Mouse (Mus musculus): ENCODE results near the gene Bbs10.

Gene Bbs10

DNA sequence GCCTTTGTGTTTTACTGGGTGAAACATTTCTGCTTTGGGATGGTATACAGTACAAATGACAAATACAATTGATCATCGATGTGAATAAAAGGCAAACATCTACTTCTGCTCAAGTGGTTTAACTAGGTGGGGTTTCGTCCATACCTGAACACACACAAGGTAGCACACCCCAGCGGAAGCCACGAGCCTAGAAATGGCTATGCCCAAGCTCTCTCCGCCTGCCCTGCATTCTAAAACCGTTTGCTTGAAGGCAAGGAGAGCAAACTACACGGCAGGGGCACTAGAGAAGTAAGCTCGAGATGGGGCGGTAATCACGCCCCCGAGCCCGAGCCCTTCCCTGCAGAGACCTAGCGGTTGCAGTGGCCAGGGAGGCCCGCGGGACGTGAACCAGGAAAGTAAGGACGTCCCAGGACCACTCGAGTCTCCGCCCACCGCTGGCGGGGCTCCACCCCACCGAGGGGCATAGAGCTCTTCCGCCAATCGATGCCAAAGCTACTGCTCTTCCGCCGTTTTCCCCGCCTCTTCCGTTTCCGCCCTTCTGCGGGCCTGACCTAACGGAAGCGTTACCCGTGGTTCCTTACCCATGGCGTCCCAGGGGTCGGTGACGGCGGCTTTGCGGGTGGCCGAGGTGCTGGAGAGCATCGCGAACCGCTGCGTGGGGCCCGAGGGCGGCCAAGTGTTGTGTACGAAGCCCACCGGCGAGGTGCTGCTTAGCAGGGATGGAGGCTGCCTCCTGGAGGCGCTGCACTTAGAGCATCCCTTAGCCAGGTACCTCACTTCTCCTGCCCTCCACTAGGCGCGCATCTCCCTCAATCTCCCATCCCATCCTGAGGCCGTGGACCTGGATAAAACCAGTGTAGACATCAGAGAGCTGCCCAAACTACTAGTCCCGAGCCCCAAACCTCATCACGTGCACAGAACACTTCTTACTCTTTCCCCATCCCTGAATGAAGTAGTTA is at the start of gene Bbs10:
Bbs10 (plus strand) TSS at position 540 of the 959 bp plus-strand sequence.
- DNase-seq, result peak; percentile 94

DNA sequence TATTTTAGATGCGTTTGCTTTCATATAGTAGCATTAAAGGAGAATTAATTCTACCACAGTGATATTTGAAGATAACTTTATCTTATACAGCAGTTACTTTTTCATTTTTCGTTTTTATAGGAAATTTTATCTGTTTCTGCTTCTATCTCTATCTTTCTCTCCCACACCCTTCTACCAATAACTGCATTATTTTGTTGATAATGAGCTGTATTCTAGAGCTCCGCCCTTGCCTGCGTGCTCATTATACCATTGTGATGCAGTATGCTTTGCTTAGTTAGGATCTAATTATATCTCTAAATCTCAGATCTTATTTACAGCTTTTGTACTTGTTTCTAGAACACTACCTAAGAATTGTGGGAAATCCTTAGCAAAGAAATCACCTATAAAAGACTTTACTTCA is 48.3 kb upstream of the Bbs10 start:
- no peak for DNase-seq

DNA sequence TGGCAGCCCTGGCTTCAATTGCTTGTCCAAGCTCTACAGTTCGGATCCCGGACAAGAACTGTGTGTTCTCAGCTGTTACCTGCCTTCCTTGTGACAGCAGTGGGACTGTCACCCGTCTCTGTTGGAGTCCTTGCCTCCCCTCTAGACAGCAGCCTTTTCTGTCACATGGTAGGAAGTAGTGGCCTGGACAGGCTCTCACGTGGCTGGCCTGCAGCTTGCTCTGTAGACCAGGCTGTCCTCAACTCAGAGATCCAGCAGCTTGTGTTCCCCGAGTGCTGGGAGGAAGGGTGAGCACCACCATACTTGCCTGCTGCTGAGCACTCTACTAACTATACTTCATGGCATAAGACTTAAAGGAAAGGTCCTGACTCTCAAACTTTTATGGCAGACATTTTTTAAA is 46.8 kb upstream of the Bbs10 start:
- DNase-seq, result no peak

DNA sequence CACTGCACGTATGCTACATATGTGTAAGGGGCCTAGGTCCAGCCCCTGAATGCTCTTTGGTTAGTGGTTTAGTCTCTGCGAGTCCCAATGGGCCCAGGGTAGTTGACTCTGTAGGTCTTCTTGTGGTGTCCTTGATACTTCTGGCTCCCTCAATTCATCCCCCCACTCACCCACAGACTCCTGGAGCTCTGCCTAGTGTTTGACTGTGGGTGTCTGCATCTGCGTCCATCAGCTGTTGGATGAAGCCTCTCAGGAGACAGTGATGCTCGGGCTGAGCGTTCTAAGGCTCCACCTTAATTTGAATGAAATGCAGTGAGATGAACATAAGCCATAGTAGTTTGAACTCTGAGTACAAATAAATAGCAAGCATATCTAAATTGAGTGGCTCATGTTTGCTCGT is 43.3 kb upstream of the Bbs10 start:
- no peak for DNase-seq

DNA sequence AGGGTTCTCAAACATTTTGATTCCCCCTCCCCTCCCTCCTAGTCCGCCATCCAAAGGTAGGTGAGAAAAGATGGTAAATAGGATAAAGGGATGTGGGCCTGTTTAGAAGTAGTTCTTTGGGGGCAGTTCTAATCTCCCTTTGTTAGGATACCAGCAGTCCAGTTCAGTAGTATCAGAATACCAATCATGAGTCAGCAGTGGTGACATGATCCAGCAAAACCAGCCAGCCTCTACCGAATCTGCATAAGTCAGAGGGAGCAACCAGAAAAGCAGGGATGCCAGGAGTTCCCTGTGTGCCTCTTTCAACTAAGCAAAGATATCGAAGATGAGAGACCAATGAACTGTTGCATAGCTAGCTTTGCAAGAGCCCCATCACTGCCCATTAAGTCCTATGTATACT is 42.3 kb upstream of the Bbs10 start:
- DNase-seq, result no peak

DNA sequence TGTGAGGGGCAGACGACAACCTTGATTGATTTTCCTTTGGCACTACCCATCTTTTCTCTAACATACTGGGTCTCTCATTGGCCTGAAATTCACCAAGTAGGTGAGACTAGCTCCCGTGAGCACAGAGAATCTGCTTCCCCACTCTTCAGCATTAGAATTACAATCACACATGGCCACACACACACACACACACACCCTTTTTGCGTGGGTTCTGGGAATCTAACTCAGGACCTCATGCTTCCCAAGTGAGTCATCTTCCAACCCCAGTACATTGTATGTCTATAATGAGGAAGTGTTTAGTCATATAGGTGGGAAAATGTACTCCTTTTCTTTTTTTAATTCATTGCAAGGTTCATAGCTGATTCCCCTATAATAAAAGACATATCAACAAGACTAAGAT is 41.1 kb upstream of the Bbs10 start:
- DNase-seq, result peak; percentile 32

DNA sequence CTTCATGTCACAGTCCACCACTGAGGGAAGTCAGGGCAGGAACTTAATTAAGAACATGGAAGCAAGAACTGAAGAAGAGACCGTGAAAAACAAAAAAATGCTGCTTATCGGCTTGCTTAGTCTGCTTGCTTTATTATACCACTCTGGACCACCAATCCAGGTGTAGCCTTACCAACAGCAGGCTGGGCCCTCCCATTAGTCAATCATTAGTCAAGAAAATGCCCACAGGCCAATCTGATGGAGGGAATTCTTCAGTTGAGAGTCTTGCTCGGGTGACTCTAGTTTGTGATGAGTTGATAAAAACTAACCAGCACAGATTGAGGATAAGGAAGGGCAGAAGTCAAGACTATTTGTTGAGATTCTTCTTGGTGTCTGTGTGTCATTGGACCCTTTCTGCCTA is 40.2 kb upstream of the Bbs10 start:
- no peak for DNase-seq

DNA sequence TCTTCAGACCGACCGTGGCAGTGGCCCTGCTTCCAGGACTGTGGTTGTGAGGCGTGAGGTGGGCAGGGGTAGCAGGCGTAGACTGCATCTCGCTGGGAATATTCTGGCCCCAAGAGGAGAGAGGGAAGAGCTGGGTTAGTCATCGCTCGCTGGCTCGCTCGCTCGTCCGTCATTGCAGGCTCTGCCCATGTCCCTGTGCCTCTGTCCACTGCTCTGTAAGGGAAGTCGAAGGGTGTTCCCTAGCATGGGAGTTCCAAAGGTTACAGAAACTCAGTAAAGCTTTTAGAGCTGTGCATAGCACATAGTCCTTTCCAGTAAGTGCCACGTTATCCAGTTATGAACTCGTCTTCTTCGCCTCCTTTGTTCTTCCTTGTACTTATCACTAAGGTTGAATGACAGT is 26.8 kb upstream of the Bbs10 start:
- DNase-seq, result no peak

DNA sequence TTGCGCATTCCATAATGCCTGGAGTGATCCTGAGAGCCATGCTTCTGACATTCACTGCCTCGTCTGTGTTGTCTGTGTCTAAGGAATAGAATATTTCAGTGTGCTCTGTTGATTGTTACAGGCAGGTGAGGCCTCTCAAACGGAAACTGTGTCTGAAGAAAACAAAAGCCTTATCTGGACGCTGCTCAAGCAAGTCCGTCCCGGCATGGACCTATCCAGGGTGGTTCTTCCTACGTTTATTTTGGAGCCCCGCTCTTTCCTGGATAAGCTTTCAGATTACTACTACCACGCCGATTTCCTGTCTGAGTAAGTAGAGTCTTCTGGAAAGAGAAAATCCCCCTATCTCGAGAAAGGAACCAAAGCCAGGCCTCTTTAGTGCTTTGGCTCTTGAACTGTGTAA is 25.6 kb upstream of the Bbs10 start:
- no peak for DNase-seq

DNA sequence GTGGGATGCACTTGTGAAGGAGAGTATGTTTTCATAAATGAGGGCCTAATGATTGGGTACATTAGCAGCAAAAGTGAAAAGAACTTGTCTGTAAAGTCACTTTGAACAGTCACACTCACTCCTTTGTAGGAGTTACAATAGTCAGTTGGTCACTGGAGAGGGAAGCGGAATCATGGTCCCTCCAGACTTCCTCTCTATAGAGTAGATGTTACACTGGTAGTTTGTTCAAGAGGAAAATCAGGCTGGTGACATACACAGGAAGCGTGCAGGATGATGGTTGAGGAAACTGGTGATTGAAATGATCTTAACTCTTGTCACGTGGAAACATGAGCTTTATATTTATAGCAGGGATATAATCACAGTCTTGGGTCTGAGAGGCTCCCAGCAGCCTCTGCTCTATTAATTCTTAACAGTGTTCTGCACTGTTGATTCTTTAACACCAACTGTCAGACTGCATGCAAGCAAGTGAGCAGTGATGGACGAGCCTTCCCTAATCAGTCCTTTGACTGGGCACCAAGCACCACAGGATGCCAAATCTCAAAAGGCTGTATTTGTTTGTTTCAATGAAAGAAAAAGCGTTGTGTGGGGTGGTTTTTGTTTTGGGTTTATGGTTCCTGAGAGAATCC is 24.9 kb upstream of the Bbs10 start:
- DNase-seq, result no peak

DNA sequence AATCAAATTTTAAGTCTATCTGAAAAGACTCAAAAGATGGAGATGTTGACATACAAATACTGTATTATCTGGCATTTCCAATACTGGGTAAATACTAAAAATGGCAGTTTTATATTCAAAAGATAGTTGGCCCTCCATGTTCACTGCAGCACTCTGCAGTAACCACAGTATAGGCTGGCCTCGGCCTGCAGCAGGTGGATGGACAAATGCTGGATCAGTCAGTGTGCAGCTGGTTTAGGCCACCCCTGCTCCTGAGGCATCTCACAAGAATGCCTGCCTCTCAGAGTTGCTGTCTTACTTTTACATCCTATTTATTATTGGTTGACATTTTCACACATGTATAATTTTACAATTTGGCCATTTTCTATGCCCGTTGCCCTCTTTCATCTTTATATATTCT is 22.7 kb upstream of the Bbs10 start:
- DNase-seq, result no peak

DNA sequence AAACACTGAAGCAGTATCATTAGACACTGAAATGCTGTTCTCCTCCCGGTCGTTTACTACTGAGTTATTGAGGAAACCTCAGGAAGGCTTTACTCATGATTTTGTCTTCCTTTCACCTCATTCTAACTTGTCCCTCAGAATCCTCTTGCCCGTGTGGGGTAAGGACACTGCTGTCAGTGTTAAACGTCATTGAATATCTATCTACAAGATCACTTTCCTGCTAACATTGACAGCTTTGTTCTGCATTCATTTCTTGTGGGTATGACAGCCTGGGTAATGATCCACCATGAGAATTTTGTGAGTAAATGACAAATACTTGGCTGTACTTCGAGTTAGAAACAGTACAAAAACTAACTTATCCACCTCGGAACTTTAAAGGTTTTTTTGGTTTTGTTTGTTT is 848 bp upstream of the Bbs10 start:
- DNase-seq, result no peak

DNA sequence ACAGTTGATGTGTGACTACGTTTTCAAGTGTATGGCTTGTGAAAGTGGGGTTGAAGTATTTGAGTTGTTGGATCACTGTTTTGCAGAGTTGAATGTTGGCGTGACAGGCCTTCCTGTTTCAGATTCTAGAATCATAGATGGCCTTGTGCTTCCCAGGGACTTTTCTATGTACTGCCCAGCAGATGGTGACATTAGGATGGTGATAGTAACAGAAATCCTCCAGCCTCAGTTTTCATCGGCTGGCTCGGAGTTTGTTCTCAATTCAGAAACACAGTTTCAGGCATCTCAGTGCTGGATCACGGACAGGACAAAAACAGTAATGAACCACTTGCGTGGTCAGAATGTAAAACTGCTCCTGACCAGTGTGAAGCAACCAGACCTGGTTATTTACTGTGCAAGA is 1.1 kb downstream of the Bbs10 start:
- DNase-seq, result no peak

DNA sequence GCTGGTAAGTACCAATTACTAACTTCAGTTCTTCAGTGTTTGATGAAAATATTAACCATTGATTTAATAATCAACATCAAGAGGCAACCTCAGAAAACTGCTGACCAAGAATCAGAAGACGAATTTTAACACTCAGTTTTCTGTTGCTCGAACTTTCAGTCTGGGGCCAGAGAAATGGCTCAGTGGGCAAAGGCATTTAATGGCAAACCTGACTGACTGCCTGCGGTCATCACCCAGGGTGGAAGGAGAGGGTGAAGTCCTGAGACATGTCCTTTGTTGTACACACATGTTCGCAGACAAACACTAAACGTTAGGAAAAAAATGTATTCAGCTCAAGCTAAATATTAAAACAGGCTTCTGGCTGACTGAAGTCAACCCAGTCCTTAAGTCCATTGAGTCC is 2.6 kb downstream of the Bbs10 start:
- no peak for DNase-seq

DNA sequence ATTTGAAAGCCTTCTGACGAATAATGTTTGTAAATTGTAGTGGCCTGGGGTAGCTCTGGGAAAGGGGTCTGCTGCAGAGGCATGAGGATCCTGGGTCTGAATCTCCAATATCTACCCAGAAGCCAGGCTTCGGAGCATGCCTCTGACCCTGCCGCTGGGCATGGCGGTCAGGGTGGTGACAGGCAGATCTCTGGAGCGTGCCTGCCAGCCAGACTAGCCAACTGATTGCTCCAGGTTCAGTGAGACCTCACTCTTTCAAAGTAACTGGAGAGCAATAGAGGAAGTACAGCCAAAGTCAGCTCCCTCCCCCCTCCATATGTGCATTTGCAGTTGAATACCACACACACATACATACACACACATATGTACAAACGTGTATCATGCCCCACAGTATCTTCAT is 4.0 kb downstream of the Bbs10 start:
- DNase-seq, result no peak

DNA sequence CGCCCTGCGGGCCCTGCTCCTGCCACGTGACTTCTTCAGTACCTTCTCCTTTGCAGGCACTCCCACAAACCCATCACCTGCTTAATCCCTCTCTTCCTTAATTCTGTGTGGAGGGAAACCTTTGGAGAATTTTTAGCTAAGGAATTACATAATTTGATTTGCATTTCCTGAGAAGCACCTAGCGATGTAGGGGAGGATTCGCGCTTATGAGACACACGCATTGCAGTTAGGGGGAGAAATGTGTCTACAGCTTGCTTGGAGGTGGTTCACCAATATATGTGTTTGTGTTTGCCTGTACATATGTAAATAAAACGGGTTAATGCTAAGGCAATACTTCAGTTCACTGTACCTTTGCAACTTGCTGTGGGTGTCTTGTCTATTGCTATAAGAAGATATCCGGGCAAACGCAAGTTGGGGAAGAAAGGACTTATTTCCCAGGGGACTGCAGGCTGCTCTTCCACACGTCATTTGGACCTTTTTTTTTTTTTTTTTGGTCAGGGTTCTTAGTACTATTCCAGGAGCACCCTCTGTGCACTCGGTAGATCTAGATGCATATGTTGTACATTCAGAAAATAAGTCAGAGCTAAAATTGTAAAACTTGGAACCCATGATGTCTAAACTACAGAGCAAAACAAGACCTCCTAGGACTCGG is 10.5 kb downstream of the Bbs10 start:
- peak; percentile 26 for DNase-seq

DNA sequence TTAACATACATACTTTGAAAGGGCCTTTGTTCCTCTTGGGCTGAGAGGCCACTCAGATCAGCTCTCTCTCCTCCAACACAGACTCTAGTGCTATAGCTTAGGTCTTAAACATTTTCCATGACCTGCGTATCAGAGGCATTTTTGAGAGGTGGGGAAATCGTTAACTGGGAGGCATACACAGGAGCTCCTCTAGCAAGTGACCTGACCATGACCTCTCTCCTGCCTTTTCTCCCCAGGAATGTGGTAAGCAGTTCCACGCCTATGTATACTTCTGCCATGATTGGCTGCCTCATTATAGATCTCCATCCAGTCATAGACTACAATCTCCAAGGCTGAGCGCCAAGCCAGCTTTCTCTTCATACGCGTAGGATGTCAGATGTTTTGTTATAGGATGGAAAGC is 14.8 kb downstream of the Bbs10 start:
- no peak for DNase-seq

DNA sequence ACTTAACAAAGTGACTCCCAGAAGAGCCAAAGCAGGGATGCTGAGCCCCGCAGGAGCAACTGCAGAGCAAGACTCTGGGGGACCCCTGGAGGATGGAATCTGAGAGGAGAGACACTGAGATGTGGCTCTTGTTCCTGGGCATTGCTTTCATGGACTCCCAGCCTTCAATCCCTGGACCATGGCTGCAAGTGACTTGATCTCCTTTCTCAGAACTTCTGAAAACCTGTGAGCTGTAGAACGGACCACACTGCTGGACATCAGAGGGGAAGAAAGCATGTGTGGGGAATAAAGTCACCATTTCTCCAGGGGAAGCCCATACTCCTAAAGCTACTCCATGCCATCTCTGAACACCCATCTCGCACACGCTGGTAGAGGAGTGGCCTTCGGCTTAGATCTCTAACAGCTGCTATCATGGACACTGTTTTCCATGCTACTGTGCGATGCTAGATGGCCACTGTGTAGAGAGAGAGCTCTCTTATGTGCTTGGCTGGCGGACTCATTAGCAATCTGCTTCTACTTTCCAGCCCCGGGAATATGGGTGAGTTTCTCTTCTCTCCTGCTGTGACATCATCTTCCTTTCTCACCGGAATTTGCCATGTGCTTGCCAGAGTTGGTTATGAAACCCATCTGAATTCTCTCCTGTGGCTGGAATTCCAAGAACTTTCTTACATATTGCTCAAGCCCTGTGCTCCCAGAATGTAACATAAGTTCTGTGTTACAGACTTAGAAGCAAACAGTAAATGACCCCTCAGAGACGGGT is 16.3 kb downstream of the Bbs10 start:
- DNase-seq, result peak; percentile 48

DNA sequence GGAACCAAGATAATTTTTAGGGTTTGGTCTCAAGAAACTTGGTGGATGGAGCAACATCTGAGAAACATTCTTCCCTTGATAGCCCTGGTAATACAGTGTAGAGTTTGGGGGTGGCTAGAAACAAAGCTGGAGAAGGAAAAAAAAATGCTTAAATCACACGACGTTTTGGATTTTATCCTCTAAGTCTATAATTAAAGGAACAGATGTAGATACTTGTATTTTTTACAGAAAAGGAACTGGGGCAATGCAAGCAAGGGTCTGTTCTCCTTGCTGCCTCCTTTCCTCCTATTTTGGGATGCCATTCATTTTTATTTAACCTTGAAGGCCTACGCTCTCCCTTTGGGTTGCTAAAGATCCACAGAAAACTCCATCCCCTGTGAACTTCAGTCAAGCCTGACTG is 17.5 kb downstream of the Bbs10 start:
- DNase-seq, result no peak

DNA sequence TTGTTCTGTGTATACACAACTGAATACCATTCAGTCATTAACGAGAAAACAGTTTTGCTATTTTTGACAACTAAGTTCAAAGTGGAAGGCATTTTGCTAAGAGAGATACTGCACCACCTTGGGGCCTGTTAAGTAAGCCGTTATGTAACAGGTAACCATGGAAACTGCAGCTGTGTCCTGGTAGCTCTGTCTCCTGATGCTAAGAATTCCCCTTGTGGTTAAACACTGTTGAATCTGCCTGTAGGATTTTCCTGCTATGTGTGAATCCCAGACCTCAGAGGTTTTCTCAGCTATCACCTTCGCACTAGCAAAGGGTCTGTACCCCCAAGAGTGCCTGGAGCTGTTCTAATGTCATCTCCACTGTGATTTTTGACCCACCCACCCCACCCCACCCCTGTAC is 19.5 kb downstream of the Bbs10 start:
- DNase-seq, result peak; percentile 60

DNA sequence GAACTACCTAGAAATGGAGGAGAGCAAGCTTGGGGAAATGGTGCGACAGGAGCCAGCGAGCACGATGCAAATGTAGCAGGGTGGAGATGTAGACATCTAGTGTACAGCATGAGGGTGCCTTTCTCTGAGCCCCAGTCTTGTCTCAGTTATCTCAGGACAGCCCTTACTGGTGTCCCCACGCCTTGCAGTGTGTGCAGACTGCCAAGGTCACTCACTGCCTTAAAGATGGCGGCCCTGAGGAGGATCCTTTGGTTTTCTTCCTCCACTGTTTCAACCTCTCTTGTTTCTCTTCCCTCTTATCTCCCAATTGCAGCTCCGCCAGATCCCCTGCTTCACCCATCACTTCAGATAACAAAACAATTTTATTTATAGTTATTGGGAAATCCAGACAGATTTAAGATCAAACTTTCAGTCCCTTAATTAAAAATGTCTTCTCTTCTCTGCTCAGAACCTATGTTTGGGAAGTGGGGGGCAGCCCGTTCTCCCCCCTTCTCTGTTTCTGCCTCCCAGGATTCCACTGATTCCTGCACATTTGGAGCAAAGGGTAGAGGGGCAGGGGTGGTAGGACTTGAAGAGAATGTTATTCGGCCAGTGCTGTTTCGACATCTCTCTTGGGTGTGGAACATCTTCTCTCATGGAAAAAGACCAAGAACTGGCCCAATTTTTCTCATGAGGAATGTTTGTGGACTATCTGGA is 20.5 kb downstream of the Bbs10 start:
- DNase-seq, result no peak

DNA sequence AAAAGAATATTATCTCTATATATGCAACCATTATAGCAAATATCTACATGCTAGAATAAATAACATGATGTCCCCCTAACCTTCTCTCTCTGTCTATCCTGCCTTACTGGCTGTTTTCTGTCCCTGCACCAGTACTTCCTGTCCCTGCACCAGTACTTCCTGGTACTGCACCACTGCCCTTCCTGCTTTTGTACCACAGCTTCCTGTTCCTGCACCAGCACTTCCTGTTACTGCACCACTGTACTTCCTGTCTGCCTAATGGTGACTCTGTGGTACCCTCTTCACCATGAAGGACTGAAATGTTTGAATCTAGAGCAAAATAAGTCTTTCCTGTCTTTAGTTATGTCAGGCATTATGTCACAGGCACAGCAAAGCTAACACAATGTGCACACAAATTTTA is 22.1 kb downstream of the Bbs10 start:
- no peak for DNase-seq

DNA sequence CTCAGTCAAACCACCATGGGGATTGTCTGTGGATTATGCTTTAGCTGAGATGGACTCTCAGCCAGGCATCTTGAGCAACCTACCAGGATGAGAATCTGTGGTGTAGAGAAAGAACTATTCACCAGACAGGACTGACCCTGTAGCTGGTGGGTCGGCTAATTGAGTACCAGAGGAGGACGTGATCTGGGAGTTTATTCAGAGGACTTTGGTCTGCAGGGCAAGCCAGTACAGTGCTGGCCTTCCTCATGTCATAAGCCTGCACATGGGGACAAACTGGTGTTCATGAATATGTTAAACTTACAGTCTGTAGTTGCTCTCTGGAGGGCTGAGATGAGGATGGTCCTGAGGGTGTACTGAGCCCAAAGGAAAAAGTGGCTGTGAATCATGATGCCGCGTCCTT is 29.5 kb downstream of the Bbs10 start:
- no peak for DNase-seq
